Mouse (Mus musculus) 416B (cell line): ENCODE results near the gene Dgat2.
A peak's percentile ranks its signal among the peaks of the same experiment; 100 is the strongest.

ENCODE experiments used
- DNase-seq: peaks from one replicate; pipeline ENCODE4 v3.0.0; 2011; ENCODE audit warnings: low read depth

The Dgat2 gene

GRCm38 (mm10) chr7:99137541-99137940, 45.0 kb downstream of the Dgat2 start:
- no peak for DNase-seq

GRCm38 (mm10) chr7:99136789-99137188, 45.7 kb downstream of the Dgat2 start:
- no peak for DNase-seq

- no peak for DNase-seq
These were observed 48.6 kb downstream of the Dgat2 start for GRCm38 (mm10) chr7:99133811-99134402.

GRCm38 (mm10) chr7:99132597-99132996, 49.9 kb downstream of the Dgat2 start:
- DNase-seq: no peak

GRCm38 (mm10) chr7:99131819-99132353, 50.6 kb downstream of the Dgat2 start:
- DNase-seq: no peak

GRCm38 (mm10) chr7:99128965-99129364, 53.6 kb downstream of the Dgat2 start:
- no peak for DNase-seq

- no peak for DNase-seq
These were observed 54.2 kb downstream of the Dgat2 start for GRCm38 (mm10) chr7:99128020-99128950.

- no peak for DNase-seq
These were observed 56.5 kb downstream of the Dgat2 start for GRCm38 (mm10) chr7:99126057-99126456.

- no peak for DNase-seq
These were observed 59.9 kb downstream of the Dgat2 start for GRCm38 (mm10) chr7:99122651-99123050.

- peak; percentile 85 for DNase-seq
These were observed 61.5 kb downstream of the Dgat2 start for GRCm38 (mm10) chr7:99120865-99121521.

- DNase-seq: no peak
These were observed 62.4 kb downstream of the Dgat2 start for GRCm38 (mm10) chr7:99120082-99120481.

- no peak for DNase-seq
These were observed 65.7 kb downstream of the Dgat2 start for GRCm38 (mm10) chr7:99116781-99117180.

GRCm38 (mm10) chr7:99114006-99114726, 68.4 kb downstream of the Dgat2 start:
- no peak for DNase-seq

GRCm38 (mm10) chr7:99107566-99107965, 75.0 kb downstream of the Dgat2 start:
- peak; percentile 64 for DNase-seq

- DNase-seq: no peak
These were observed 75.7 kb downstream of the Dgat2 start for GRCm38 (mm10) chr7:99106714-99107270.
